Mouse (Mus musculus) inflammation-experienced regulatory T-cells, adult 6 months (primary cell): Measurements from ENCODE around the gene Lima1. TPM values are rescaled to one million over a fixed set of nuclear protein-coding genes. Genes with fewer than 3 reads are reported as not detected.
"Not testable (repeated sequence)": the region's sequence is repeated elsewhere in the genome, so short reads cannot be mapped to it uniquely, and the experiment has no call there.

Source experiments
- ATAC-seq: one replicate; pipeline ENCODE4 v1.8.0; 2017
- polyA plus RNA-seq, 3 experiments: library from polyadenylated mRNA; unstranded; fragments of 100-300 nt; shearing (Covaris generic); gene quantifications; one replicate each; pipeline ENCODE4 v1.2.1; 2017

Gene Lima1
- polyA plus RNA-seq, 3 experiments from 2014 or later: 2.2 to 2.9 (median 2.3) TPM

DNA sequence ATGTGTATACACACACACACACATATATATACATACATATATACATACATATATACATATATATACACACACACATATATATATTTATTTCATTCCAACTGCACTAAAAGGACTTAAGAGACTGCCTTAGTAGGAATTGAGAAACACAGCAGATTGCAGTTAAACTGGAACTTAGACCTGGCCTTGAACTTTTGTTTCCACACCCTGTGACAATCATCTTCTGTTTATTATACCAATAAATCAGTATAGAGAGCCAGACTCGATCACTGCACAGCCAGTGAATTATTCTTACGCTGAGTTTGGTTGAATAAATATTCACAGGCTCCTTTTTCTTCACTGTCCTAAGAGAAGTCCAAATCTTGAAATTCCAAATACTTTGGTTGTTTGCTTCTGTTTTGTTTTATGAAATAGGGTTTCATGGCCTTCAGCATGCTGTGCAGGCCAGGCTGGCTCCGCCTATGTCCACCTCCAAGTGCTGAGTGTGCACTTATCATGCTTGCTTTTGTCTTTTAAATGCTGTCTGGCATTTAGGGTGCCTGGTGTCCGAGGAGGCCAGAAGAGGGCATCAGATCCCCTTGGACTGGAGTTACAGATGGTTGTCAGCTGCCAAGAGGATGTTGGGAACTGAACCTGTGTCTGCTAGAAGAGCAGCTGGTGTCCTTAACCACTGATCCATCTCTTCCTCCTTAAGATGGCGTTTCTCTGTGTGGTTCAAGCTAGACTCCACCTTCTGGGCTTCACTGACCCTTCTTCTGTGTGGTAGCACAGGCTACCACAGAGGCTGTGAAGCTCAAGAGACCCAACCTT is 41.4 kb downstream of the Lima1 start:
- no peak for ATAC-seq

DNA sequence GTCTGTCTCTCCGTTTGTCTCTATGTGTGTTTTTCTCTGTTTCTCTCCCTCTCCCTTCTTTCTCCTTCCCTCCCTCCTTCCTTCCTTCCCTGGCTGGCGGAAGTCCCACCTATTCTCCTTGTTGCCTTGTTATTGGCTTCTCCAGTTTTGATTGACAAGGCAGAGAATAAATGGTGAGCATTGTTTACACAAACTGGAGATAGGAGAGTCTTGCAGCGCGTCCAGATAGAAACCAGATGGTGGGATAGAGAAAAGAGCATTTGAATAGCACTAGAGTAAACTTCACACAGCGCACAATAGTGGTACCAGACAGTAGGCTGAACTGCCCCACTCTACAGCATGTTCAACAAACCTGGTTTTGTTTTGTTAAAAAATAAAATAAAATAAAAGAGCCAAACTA is 43.7 kb downstream of the Lima1 start:
- no peak for ATAC-seq

DNA sequence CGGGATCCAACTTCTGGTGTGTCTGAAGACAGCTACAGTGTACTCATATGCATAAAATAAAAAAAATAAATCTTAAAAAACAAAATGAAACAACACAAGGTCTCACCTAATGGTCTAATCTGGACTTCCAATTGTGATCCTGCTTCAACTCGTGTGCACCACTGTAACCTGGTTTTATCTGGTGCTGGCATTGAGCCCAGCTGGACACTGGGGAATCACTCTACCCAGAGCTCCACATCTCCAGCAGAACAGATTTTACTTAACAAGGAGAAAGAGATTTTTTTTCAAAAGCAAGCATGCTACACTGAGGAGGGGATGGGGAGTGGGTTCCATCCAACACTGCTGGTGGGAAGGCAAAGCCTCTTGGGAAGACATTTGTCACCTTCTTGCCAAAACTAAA is 47.2 kb downstream of the Lima1 start:
- no peak for ATAC-seq

DNA sequence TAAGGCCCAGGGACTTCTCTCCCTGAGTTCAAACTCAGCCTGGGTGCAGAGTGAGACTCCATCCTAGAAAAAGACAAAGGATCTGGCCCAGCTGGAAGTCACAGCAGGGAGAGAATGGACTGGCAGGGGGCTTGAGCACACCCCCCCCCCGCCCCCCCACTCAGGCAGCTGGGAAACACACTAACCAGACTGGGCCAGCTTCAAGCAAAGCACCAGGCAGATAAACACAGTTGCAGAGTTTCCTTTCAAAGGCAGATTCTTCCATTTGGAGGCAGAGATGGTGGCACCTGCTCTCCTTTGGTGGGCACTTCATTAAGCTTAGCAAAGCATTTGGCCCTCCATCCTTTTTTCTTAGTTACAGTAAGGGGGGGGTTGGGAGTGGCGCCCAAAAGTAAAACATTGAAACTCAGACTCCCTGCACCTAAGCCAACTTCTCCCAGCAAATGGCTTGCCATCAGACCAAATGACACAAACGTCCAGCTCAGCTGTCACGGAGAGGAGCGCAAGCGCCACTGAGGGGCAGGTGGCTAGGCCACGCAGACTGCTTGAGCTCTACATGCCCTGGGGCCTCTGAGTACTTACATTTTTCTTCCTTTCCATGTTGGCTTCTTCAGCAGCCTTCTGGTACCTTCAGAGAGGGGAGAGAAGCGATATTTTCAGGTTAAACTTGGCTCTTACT is 48.9 kb downstream of the Lima1 start:
- no peak for ATAC-seq

DNA sequence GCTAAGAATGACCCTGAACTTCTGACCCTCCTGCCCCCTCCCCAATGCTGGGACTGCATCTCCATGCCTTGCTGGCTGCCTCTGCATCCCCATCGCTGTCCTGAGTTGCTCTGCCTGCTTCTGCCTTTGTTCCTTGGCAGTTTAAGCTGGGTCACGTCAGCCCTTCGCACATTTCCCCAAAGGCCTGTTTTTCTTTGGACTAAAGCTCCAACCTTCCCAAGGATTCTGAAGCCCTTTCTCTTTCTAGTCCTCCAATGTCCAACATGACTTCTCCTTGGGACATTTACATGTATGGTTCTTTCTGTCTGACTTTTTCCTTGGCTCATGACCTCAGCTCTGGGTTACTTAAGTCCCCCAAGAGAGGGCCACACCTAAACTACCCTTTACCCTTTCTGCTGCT is 50.0 kb downstream of the Lima1 start:
- ATAC-seq: no peak

DNA sequence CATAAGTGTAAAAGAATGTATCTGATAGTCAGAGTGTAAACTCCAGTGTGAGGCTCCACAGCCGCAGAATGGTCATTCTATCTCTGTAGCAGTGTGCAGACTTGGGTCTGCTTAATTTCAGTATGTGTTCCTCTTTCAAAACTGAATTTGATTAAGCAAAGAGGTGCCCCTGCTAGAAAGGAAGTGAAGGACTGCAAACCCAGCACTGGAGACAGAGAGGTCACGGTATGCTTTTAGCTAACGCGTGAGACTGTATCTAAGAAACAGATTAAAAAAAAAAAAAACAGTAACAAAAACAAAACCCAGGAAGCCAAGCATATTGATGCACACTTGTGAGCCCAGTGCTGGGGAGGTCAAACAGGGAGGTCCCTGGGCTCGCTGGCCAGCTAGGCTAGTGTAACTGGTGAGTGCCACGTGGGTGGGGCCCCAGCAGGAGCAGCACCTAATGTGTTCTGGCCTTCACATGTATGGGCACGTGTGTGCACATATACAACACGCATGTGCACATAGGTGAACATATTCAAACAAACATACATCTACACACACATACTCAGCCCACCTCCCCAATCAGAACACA is 51.8 kb downstream of the Lima1 start:
- no peak for ATAC-seq

DNA sequence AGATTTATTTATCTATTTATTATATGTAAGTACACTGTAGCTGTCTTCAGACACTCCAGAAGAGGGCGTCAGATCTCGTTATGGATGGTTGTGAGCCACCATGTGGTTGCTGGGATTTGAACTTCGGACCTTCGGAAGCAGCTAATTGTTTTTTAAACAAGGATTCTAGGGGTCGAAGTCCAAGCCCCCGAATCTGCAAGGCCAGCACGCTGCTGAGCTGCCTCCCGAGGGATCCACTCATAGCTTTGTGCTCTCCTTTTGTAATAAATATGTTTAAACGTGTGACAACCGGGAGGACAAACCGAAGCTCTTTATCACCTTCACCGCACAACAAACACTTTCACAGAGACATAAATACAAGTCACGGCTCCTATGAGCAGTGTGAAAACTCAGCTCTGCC is 52.8 kb downstream of the Lima1 start:
- ATAC-seq: not testable (repeated sequence)

DNA sequence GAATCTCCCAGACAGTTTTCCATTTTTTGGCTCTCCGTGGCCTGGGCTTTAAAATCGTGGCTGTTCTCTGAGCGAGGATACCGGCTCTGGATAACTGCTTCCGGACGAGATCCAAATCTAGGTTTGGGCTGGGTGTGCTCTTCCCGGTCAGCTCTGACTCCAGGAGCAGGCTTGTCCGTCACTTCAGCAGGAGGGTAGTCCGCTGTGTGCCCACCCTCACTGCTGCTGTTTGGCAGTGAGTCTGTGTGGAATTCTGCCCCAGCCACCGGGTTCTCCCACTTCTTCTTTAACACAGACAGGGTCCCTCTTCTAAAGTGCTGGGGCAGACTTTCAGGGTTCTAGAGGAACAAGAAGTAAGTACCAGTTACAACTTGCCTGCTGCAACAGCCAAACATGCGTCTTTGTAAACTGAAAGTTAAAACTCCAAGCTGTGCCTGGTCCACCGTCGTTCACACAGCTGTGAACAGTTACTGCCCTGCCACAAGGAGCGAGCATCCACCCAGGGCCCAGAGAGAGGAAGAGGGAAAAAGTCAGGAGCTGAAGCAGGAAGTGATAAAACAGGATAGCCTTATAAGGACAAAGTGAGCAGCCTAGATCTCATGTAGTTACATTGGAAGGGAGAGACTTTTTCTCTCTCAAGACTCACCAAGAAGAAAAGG is 55.5 kb downstream of the Lima1 start:
- ATAC-seq: no peak

DNA sequence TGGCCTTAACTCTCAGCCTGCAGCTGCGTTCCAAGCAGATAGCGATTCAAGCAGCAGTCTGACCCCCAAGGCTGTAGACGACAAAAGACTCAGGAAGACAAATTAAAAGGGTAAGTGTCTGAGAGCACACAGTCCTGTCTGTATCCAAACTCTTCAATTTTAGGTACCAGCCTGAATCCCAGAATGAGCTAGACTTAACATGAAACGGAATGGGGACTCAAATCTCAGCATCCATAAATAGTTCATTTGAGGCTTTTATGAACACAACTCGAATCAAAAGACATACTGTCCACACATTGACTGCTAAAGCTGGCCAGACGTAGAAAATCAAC is 56.2 kb downstream of the Lima1 start:
- no peak for ATAC-seq

DNA sequence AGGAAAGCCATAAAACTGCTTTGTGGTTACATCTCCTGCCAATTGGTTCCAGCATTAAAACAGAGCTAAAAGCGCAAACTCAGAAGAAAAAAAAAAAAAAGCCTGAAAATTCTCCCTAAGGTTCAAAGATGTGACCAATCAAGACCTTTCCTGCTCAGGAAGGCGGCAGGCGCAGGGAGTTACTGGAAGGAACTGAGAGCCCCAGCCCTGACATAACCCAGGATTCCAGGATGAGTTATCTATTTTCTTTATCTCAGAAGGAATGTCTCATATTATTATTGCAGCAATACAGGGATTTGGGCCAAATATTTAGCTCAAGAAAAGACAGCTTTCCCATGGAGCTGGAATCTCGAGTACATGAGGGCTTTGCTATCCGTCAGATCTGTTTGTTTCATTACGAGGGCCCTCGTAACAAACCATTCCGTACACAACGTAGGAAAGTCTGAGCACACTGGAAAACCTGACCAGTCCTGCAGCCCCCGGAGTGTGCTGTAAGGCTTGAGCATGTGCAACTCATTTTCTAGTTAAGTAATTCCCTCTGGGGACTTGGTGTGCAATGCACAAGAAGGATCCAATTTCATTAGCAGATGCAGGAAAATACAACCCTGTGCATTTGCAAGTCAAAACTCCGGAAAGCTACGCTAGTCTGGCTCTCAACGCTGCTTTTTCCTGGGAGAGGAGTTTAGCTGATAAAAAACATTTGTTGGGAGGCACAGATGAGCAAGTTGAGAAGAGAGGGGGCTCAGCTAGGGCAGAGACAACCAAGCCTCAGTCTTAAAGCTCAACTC is 56.7 kb downstream of the Lima1 start:
- no peak for ATAC-seq

DNA sequence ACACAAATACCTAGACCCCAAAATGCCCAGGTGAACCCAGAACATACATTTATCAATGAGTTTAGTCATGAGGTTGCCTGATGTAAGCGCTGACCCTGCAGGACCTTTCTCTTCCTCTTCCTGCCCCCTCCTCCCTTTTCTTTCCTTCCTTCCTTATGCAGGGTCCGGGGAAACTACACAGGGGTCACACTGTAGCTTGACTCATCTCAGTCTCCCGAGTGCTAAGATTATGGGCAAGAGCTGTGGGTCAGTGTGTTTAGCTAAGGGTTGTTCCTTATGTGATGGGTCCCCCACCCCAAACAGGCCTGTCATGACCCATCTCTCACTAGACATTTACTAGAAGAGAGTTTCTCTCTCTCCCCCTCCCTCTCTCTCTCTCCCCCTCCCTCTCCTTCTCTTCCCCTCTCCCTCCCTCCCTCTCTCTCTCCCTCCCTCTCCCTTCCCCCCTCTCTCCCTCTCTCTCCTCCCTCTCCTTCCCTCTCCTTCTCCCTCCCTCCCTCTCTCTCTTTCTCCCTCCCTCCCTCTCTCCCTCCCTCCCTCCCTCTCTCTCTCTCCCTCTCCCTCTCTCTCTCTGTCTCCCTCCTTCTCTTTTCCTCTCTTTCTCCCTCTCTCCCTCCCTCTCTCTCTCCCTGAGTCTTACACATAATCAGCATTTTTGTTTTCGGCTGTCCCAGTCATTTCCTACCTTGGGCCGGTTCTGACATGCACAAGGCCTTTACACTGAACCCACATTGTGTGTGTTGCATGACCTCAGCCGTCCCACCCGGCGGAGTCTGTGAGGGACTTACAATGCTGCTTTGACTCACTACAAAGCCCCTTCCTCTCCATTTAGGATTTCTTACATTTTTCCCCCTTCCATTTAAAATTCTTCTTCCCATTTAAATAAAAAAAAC is 57.7 kb downstream of the Lima1 start:
- no peak for ATAC-seq

DNA sequence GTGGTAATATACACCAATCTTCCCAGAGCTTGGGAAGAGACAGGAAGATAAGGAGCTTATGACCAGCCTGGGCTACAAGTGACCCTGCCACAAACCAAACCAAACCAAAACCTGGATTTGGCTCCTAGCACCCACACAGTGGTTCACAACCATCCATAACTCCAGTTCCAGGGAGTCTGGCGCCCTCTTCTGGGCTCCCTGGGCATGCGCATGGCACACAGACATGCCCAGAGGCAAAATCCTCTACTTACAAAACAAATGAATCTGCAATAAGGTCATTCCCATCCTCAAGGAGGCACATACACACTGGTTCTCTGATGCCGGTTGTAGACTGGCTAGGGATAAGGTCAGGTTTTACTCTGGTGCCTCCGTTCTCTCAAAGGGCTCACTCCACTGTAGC is 59.3 kb downstream of the Lima1 start:
- ATAC-seq: no peak

DNA sequence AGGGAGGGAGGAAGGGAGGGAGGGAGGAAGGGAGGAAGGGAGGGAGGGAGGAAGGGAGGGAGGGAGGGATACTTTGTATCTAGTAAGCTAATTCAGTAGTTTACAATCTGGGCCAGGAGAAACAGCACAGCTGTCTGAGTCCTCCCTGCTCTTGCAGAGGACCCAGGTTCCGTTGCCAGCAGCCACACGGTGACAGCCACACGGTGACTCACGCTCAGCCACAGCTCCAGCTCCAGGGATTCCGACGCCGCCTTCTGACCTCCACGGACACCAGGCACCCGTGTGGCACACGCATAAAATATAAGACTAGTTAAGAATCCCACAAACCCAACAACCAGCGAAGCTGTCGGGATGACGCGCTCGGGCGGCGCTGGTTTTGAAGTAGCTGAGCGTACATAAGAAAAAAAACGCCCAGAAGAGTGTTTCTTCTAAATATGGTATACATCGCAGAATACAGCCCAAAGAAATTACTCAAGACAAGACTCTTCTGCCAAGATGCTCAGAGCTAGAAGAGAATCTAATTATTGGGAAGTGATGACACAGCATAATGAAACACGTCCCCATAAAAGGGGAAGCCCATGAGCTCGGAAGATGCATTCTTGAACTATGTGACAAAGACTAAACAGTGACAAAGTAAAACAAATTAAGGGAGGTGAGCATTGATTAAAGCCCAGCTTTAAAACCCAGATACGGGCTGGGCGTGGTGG is 60.5 kb downstream of the Lima1 start:
- no peak for ATAC-seq

DNA sequence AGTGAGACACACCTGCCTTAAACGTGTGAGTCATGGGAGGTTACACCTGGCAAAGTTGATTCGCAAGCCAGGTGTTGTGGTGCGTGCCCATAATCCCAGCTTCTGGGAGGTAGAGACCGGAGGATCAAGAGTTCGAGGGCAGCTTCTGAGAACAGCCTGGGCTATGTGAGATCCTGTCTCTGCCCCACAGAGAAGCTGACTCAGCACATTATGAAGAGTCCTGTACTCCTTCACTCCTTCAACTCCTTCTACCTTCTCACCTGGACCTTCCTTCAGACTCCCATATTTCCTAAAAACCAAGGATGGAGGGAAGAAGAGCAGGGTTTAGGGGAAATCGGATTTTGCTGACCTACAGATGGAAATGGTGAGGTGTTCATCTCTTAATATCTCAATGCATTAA is 61.6 kb downstream of the Lima1 start:
- no peak for ATAC-seq

DNA sequence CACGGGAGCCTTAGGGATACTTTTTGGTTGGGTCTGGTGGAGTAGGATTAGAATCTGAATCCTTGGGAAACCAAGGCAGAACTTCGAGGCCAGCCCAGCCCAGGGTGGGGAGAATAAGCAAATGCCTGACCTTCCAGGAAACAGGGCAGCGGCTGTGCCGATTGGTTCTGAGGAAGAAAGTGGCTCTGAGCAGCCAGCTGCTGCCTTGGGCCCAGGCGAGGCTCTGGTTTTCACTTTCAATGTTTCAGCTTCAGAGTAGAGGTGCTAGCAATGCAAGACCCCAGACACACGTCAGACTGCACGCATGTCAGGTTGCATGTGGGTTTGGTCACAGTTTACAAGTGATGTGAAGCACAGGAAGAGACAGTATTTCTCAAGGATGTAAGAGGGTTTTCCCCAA is 63.2 kb downstream of the Lima1 start:
- no peak for ATAC-seq

DNA sequence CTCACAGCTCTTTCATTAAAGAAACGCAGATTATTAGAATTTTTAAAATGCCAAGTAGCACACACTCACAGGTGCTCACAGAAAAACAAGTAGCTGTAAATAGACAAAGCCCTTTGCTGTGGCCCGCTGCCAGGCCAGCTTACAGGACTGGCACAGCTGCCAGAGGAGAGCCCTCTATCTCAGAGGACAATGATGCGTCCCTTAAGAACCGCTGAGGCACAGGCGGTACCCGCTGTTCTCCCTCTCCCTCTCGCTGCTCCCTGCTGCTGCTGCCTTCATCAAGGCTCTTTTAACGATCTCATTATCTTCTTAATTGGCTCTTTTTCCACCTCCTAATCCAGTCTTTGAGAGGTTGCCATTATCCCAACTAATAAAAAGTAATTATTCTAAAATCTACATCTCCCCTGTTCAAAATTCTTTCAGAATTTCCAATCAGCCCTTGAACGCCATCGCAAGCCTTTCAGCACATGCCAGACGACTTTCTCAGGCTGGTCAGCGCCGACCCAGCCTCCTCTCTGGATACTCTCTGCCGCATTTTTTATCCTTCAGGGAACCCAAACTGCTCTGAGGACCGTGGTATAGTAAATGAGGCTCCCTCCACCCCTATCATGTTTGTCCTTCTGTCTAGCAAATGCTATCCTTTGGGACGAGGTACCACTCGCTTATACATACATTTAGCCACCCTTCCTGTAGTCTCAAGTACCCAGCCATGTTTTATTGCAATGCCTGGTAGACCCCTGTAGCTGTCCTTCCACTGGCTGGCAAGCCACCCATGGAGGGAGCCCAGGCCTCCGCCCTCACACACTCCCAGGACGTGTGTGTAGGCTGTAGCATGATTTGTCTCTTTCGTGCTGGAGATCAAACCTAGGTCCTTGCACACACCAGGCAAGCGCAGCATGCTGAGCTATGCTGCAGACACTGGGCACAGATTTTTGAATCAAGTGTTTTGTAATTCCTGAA is 67.2 kb downstream of the Lima1 start:
- no peak for ATAC-seq

DNA sequence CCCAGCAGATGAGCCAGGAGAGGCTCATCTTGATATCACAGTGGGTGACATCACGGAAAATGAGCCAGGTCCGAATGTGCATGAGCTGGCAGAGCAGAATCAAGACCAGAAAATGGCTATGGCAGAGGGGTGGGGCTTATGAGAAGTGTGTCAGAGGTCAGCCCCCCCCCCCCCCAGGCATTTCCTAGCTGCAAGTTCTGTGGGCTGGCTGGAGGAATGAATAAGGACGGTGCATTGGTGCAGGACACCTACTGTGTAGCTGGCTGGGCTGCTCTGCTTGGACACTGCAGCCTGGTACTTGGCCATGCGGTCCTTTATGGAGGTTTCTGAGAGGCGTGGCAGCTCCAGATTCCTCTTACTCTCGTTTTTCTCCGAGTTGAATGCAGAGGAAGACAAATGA is 69.1 kb downstream of the Lima1 start:
- ATAC-seq: no peak

DNA sequence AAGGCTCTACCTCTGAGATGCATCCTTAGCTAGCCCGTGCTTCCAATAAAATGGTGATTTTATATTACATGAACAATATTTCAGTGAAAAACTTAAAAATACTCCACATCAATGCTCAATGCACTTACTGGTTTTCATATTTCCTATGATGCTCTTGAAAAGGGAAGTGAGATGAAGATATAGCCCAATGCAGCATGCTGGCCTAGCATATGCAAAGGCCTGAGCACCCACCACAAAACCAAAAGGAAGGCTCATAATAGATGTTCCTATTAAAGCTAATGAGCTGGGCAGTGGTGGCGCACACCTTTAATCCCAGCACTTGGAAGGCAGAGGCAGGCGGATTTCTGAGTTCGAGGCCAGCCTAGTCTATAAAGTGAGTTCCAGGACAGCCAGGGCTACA is 69.6 kb downstream of the Lima1 start:
- no peak for ATAC-seq

DNA sequence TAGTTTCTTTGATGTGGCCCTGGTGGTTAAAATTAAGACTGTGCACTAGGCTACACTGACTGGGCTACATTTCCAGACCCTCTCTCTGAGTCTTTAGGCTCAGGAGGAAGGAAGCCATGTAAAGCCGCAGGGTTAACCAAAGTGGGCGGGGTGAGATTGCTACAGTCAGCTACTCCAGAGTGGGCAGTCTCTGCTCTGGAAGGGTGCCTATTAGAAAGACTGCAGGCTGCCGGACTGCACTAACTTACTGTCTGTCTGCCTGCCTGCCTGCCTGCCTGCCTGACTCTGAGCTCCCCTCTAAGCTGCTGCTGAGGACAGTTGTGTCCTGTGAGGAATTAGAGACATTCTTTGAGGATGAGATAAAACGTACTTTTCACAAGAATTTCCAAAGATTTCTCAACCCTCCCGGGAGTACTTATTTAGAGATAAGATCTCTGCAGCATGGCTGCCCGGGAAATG is 72.0 kb downstream of the Lima1 start:
- peak; percentile 58 for ATAC-seq
